Mouse (Mus musculus): ENCODE results near the gene Gtsf1. TPM values are rescaled to one million over a fixed set of nuclear protein-coding genes. Genes with fewer than 3 reads are reported as not detected.

Gene Gtsf1
- polyA plus RNA-seq, 1 experiment from 2014 or later, result not detected

DNA sequence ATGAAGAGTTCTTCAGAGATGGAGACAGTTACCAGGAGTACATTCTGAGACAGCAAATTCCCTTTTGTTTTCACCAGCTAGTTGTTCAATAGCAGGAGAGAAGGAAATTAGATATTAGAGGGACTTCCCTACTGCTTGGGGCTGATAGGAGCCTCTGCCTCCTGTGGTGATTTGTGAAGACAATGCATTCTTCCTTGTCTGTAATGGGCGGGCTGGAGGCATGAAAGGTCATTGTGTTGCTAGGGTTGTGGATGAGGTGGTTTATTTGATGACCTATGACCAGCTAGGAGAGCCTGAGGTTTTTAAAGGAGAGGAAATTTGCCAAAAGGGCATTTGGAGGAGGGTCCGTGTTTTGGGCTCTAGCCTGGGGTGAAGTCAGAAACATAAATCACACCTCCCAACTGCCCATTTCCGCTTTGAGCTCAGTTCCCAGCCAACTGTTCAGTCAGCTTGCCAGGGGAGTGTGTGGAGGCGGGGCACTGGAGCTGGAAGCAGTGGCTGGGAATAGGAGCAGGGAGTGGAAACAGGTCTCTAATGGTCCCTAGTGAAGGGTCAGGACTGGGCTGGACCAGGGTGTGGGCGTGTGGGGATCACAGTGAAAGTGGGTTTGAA, 47.4 kb downstream of the Gtsf1 start:
- no peak for ATAC-seq (ENCODE audit: insufficient read depth, low FRiP score)
- Histone ChIP-seq H3K9me3 (replicated peaks; ENCODE audit: control insufficient read depth, low read length) (no peaks in the 10 kb centered on the region), H3K36me3 (ENCODE audit: control insufficient read depth, insufficient read depth, low read length) (no peaks in the 10 kb centered on the region), H3K4me2 (ENCODE audit: low read depth, low read length) (no peak overlapping the region), H3K4me1 (ENCODE audit: control insufficient read depth, insufficient read depth, low read length) (peaks cover 15% of the 10 kb centered on the region), H3K27ac (ENCODE audit: low read length) (peak overlapping the region; percentile 49; the same call in 1 of the 2 replicates), H3K9ac (ENCODE audit: low read length) (no peak overlapping the region), H3K27me3 (ENCODE audit: control insufficient read depth, insufficient read depth, low read length) (no peaks in the 10 kb centered on the region), H3K4me3 (replicated peaks; ENCODE audit: low read length) (no peak overlapping the region)
- 28% methylated on average over 5 of the region's 5 CpGs for WGBS

DNA sequence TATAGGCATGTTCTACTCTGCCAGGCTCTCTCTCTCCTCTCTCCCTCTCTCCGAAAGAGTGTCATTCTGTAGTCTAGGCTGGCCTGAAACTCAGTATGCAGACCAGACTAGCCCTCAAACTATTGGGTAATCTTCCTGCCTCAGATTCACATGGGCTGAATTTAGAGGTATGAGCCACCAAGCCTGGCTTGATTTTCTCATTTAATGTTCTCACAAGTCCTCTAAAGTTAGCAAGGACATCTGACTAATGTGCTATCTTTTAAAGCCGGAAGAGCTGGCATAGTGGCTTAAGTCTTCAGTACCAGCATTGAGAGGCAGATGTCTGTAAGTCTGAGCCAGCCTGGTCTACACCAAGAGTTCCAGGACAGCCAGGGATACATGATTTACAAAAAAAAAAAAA, 48.2 kb downstream of the Gtsf1 start:
- no peak overlapping the region for H3K4me2 ChIP-seq (ENCODE audit: low read depth, low read length)
- no peak overlapping the region for H3K9ac ChIP-seq (ENCODE audit: low read length)
- peak overlapping the region; percentile 15; the same call in 1 of the 2 replicates for H3K27ac ChIP-seq (ENCODE audit: low read length)
- H3K36me3 ChIP-seq (ENCODE audit: control insufficient read depth, insufficient read depth, low read length), result no peaks in the 10 kb centered on the region
- 84% methylated on average over 2 of the region's 2 CpGs for WGBS
- H3K27me3 ChIP-seq (ENCODE audit: control insufficient read depth, insufficient read depth, low read length), result no peaks in the 10 kb centered on the region
- ATAC-seq (ENCODE audit: insufficient read depth, low FRiP score), result no peak
- peaks cover 20% of the 10 kb centered on the region for H3K4me1 ChIP-seq (ENCODE audit: control insufficient read depth, insufficient read depth, low read length)
- no peak overlapping the region for H3K4me3 ChIP-seq (replicated peaks; ENCODE audit: low read length)
- no peaks in the 10 kb centered on the region for H3K9me3 ChIP-seq (replicated peaks; ENCODE audit: control insufficient read depth, low read length)

DNA sequence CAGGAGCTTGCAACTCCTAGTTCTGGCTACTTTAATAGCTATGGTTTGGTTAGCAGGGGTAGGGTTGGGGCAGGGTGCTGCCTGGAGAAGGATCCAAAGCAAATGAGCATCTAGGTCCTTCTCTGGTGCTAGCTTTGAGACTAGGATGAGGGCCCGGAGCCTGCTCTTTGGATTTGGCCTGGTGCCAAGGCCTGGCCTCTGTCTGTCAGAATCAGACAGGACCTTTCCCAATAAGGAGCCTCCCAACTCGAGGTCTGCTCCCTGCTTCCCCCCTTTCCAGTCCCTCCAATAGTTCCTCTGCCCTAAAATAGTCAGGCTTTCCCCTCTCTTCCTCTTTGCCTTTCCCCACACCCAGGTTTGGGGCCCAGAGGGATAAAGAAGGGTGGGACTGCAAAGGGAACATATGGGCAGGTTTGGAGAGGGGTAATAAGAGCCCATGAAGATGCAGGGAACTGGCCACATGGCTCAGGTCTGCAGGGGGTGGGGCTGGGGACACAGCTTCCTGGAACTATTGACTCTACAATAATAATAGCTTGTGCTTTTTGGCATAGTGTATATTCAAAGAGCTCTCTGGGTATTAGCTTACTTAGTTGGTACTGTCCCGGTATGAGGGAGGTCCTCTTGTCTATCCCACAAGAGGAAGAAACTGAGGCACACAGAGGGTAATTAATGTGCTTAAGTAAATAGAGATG, 51.5 kb downstream of the Gtsf1 start:
- no peaks in the 10 kb centered on the region for H3K27me3 ChIP-seq (ENCODE audit: control insufficient read depth, insufficient read depth, low read length)
- H3K4me1 ChIP-seq (ENCODE audit: control insufficient read depth, insufficient read depth, low read length), result peaks cover 22% of the 10 kb centered on the region
- H3K9me3 ChIP-seq (replicated peaks; ENCODE audit: control insufficient read depth, low read length), result no peaks in the 10 kb centered on the region
- 27% methylated on average over 3 of the region's 3 CpGs for WGBS
- no peak overlapping the region for H3K4me2 ChIP-seq (ENCODE audit: low read depth, low read length)
- ATAC-seq (ENCODE audit: insufficient read depth, low FRiP score), result peak; percentile 66; the same call in 1 of the 2 replicates
- no peaks in the 10 kb centered on the region for H3K36me3 ChIP-seq (ENCODE audit: control insufficient read depth, insufficient read depth, low read length)
- peak overlapping the region; percentile 78 for H3K27ac ChIP-seq (ENCODE audit: low read length)
- H3K9ac ChIP-seq (ENCODE audit: low read length), result peak overlapping the region; percentile 4; the same call in 1 of the 2 replicates
- no peak overlapping the region for H3K4me3 ChIP-seq (replicated peaks; ENCODE audit: low read length)

DNA sequence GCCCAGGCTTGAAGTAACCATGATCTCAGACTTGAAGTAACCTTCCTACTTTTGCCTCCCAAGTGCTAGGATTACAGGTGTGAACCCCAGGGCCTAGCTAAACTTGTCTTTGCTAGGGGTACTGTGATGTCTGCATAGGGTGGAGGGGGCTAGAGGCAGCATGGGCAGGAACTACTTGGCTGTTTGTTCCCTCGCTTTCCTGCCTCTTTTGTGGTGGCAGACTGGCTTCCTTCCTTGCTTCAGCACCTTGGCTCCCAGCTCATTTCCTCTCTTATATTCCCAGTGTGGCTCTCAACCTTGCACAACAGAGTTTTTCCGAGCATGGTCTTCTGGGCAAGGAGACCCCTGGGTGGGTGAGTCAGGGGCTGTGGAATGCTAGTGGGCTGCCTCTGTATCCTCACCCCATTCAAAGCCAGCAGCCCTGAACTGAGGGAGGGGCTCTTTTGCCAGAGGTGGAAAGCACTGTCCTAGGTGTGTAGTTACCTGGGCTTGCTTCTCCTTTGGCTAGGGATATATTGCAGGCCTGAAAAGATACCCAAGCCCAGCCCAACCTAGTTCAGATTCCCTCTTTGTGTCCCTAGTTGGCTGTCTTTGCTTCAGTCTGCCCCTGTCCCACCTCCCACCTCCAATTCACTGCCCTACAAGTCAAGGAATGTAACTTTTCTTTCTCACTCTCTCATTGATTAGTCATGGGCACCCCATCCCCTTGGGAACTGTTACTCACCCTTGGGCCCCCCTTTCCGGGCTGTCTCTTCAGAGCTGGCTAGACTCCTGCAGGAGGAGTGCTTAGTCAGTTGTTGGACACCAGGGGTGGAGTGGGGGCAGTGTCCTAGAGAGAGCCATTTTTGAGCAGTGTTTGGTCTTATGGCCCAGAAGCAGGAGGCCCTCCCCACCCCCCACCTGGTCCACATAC, 52.3 kb downstream of the Gtsf1 start:
- H3K27ac ChIP-seq (ENCODE audit: low read length), result peak overlapping the region; percentile 78
- no peaks in the 10 kb centered on the region for H3K36me3 ChIP-seq (ENCODE audit: control insufficient read depth, insufficient read depth, low read length)
- H3K4me1 ChIP-seq (ENCODE audit: control insufficient read depth, insufficient read depth, low read length), result peaks cover 19% of the 10 kb centered on the region
- ATAC-seq (ENCODE audit: insufficient read depth, low FRiP score), result peak; percentile 54; the same call in 1 of the 2 replicates
- no peak overlapping the region for H3K4me3 ChIP-seq (replicated peaks; ENCODE audit: low read length)
- H3K9me3 ChIP-seq (replicated peaks; ENCODE audit: control insufficient read depth, low read length), result no peaks in the 10 kb centered on the region
- H3K4me2 ChIP-seq (ENCODE audit: low read depth, low read length), result 0 out of 2 replicates have a peak overlapping the region, but pooled peaks have one; percentile 16
- peak overlapping the region; percentile 4; the same call in 1 of the 2 replicates for H3K9ac ChIP-seq (ENCODE audit: low read length)
- H3K27me3 ChIP-seq (ENCODE audit: control insufficient read depth, insufficient read depth, low read length), result no peaks in the 10 kb centered on the region
- 70% methylated on average over 3 of the region's 3 CpGs for WGBS

DNA sequence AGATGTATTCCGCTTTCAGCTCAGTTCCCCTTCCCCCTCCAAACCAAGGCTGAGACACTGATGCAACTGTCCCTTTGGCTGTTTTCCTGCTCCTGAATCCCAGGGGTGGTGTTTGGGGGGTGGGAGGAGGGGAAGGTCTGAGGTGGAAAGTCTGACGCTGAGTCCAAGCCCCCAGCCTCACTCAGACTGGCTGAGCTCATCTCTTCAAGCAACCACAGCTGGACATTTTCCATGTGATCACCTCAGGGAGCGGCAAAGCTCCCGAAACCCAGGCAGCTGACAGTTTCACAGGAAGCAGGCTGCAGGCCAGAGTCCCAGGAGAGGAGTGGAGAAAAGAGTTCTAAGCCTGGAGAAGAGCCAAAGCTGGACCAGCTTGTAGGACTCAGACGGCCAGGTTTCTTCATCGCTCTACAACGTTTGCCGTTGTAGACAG, 53.4 kb downstream of the Gtsf1 start:
- Histone ChIP-seq H3K4me3 (replicated peaks; ENCODE audit: low read length) (no peak overlapping the region), H3K4me1 (ENCODE audit: control insufficient read depth, insufficient read depth, low read length) (peaks cover 17% of the 10 kb centered on the region), H3K36me3 (ENCODE audit: control insufficient read depth, insufficient read depth, low read length) (no peaks in the 10 kb centered on the region), H3K27me3 (ENCODE audit: control insufficient read depth, insufficient read depth, low read length) (no peaks in the 10 kb centered on the region), H3K9me3 (replicated peaks; ENCODE audit: control insufficient read depth, low read length) (no peaks in the 10 kb centered on the region), H3K27ac (ENCODE audit: low read length) (peak overlapping the region; percentile 78), H3K4me2 (ENCODE audit: low read depth, low read length) (no peak overlapping the region; the same call in 1 of the 2 replicates), H3K9ac (ENCODE audit: low read length) (no peak overlapping the region)
- peak; percentile 39; the same call in 1 of the 2 replicates for ATAC-seq (ENCODE audit: insufficient read depth, low FRiP score)
- WGBS, result 29% methylated on average over 8 of the region's 8 CpGs

DNA sequence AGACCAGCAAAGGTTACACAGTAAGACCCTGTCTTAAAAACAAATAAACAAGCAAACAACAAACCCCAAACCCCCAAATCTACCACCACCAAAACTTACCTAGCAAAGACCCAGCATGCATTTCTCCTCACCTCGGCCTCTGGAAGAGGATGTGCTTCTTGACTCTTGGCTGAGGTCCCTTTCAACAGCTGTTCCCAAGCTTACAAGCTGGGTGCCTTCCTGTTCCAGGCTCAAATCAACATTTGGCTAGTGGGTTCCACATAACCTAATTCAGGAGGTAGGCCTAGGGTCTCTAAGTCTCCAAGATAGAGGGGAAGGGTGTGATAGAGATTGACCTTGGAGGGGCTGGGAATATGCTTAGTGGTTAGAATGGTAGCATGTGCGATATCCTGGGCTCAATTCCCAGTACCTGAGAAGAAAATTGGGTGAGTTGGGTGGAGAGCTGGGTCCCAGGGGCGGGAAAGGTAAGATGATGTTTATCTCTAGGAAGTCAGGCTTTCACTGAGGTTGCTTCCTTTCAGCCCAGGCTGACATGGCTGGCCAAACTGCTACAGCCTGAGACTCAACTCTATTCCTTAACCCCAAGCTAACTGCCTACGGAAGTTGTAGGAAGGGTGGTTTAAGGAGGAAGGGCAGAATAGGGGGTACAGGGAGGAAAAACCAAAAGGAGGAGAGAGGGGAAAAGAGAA, 55.0 kb downstream of the Gtsf1 start:
- H3K4me2 ChIP-seq (ENCODE audit: low read depth, low read length), result no peak overlapping the region
- no peak for ATAC-seq (ENCODE audit: insufficient read depth, low FRiP score)
- H3K27me3 ChIP-seq (ENCODE audit: control insufficient read depth, insufficient read depth, low read length), result no peaks in the 10 kb centered on the region
- no peak overlapping the region for H3K9ac ChIP-seq (ENCODE audit: low read length)
- no peak overlapping the region for H3K4me3 ChIP-seq (replicated peaks; ENCODE audit: low read length)
- WGBS, result 82% methylated on average over 4 of the region's 4 CpGs
- H3K27ac ChIP-seq (ENCODE audit: low read length), result no peak overlapping the region
- H3K9me3 ChIP-seq (replicated peaks; ENCODE audit: control insufficient read depth, low read length), result no peaks in the 10 kb centered on the region
- no peaks in the 10 kb centered on the region for H3K36me3 ChIP-seq (ENCODE audit: control insufficient read depth, insufficient read depth, low read length)
- peaks cover 25% of the 10 kb centered on the region for H3K4me1 ChIP-seq (ENCODE audit: control insufficient read depth, insufficient read depth, low read length)

DNA sequence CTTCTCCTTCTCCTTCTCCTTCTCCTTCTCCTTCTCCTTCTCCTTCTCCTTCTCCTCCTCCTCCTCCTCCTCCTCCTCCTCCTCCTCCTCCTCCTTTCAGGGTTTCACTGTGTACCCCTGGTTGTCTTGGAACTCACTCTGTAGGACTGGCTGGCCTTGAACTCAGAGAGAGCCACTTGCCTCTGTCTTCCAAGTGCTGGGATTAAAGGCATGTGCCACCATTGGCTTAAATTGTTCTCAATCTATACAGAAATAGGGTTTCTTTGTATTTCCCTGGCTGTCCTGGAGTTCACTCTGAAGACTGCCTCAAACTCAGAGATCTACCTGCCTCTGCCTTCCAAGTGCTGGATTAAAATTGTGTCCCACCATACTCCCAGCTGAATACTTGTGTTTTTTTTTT, 57.8 kb downstream of the Gtsf1 start:
- H3K4me2 ChIP-seq (ENCODE audit: low read depth, low read length), result no peak overlapping the region
- no peak overlapping the region for H3K27ac ChIP-seq (ENCODE audit: low read length)
- no peak for ATAC-seq (ENCODE audit: insufficient read depth, low FRiP score)
- no peak overlapping the region for H3K4me3 ChIP-seq (replicated peaks; ENCODE audit: low read length)
- H3K4me1 ChIP-seq (ENCODE audit: control insufficient read depth, insufficient read depth, low read length), result peaks cover 19% of the 10 kb centered on the region; the same call in 1 of the 2 replicates
- no peaks in the 10 kb centered on the region for H3K36me3 ChIP-seq (ENCODE audit: control insufficient read depth, insufficient read depth, low read length)
- no peak overlapping the region for H3K9ac ChIP-seq (ENCODE audit: low read length)
- H3K27me3 ChIP-seq (ENCODE audit: control insufficient read depth, insufficient read depth, low read length), result no peaks in the 10 kb centered on the region
- no peaks in the 10 kb centered on the region for H3K9me3 ChIP-seq (replicated peaks; ENCODE audit: control insufficient read depth, low read length)

DNA sequence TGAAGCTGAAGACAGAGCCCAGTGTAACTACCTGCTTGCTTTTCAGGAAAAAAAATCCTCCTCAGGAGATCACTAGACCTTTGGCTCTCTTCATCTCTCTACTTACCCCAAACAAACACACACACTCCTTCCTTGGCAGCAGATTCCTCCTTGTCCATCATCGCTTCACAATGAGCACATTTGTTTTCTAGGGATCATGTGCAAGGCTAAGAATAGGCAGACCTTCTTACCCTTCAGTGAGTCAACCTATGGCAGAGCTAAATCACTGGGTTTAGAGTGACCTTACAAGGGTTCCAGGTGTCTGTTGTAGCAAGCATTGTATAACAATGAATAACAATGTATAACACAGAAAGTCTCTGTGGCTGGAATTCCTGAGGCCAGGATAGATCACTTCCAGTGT, 58.5 kb downstream of the Gtsf1 start:
- 74% methylated on average over 1 of the region's 1 CpGs for WGBS
- peaks cover 21% of the 10 kb centered on the region; the same call in 1 of the 2 replicates for H3K4me1 ChIP-seq (ENCODE audit: control insufficient read depth, insufficient read depth, low read length)
- H3K4me2 ChIP-seq (ENCODE audit: low read depth, low read length), result no peak overlapping the region
- H3K4me3 ChIP-seq (replicated peaks; ENCODE audit: low read length), result no peak overlapping the region
- no peak overlapping the region for H3K9ac ChIP-seq (ENCODE audit: low read length)
- H3K9me3 ChIP-seq (replicated peaks; ENCODE audit: control insufficient read depth, low read length), result no peaks in the 10 kb centered on the region
- no peaks in the 10 kb centered on the region for H3K36me3 ChIP-seq (ENCODE audit: control insufficient read depth, insufficient read depth, low read length)
- 0 out of 2 replicates have a peak overlapping the region, but pooled peaks have one; percentile 38 for H3K27ac ChIP-seq (ENCODE audit: low read length)
- ATAC-seq (ENCODE audit: insufficient read depth, low FRiP score), result no peak
- no peaks in the 10 kb centered on the region for H3K27me3 ChIP-seq (ENCODE audit: control insufficient read depth, insufficient read depth, low read length)

Measured in stomach, embryonic 16.5 days (tissue).